Mouse (Mus musculus) spleen, adult 2 months (tissue): ENCODE data around the gene Arntl. TPM values are rescaled to one million over a fixed set of nuclear protein-coding genes. Genes with fewer than 3 reads are reported as not detected.

Experiments
- DNase-seq, 2 experiments: peaks; one replicate each; pipeline versions ENCODE4 v3.0.0 to v3.0.0-alpha.2; 2012 to 2021; ENCODE audit warnings: low spot score in 2 of 2, low read depth in 1 of 2
- H3K27ac ChIP-seq: fragments of 200-500 bp; 2 replicates; pipeline ENCODE4 v1.5.1; 2012; ENCODE audit warnings: low read length, inconsistent platforms; ENCODE audit not compliant: insufficient read depth
- H3K27me3 ChIP-seq: fragments of 200-500 bp; 2 replicates; pipeline ENCODE4 v1.6.1; 2012; ENCODE audit warnings: mild to moderate bottlenecking, moderate library complexity, low read length, inconsistent platforms; ENCODE audit not compliant: control insufficient read depth, insufficient read depth
- H3K36me3 ChIP-seq: fragments of 200-500 bp; 2 replicates; pipeline ENCODE4 v1.6.1; 2012; ENCODE audit warnings: mild to moderate bottlenecking, low read length, inconsistent platforms; ENCODE audit not compliant: control insufficient read depth, insufficient read depth
- H3K4me1 ChIP-seq: fragments of 200-500 bp; 2 replicates; pipeline ENCODE4 v1.6.1; 2011; ENCODE audit warnings: inconsistent platforms; ENCODE audit not compliant: control insufficient read depth, insufficient read depth, insufficient read length
- H3K4me3 ChIP-seq: fragments of 200-500 bp; 2 replicates; pipeline ENCODE4 v1.5.1; 2011; ENCODE audit warnings: mild to moderate bottlenecking, inconsistent platforms; ENCODE audit not compliant: insufficient read depth, insufficient read length; ENCODE audit errors: extremely low read depth
- CTCF ChIP-seq: fragments of 200-500 bp; IDR thresholded peaks from 2 replicates; pipeline ENCODE4 v1.5.1; 2011; ENCODE audit warnings: mild to moderate bottlenecking, inconsistent platforms; ENCODE audit not compliant: insufficient read depth, insufficient read length, insufficient replicate concordance; ENCODE audit errors: extremely low read depth
- POLR2A ChIP-seq: fragments of 200-500 bp; IDR thresholded peaks from 2 replicates; pipeline ENCODE4 v1.6.1; 2011; ENCODE audit warnings: low read depth, low read length, inconsistent platforms
- WGBS: fragments of 180-500 bp; shearing (Covaris S2); methylation state at CpG from one replicate; pipeline ENCODE4 v1.1.7; 2018; 5-methylcytosine and 5-hydroxymethylcytosine counted together
- polyA plus RNA-seq: library from polyadenylated mRNA; depleted of rRNA; stranded (reverse); fragments of >200 nt; gene quantifications from 2 replicates; pipeline ENCODE4 v1.2.3, GENCODE M21; 2012

The Arntl gene
- polyA plus RNA-seq, 1 experiment = 6.3 TPM

DNA sequence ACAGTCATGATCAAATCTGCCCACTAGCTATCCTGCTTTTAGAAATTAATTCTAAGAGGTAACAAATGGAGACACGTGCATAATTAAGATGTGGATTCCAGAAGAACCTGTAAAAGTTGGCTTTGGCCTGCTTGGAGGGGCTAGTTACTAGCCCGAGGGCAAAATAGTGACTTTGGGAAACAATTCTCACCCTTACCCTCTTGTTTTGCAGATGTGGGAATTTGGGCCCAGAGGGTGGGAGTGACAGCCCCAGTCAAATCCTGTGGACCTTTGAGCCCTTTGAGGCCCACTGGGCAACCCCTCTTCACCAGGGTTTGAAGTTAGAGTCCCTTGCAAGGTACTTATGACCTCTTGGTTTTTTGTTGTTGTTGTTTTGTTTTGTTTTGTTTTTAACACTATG, 72.0 kb downstream of the Arntl start:
- 88% methylated on average over 2 of the region's 2 CpGs for WGBS
- no peaks in the 10 kb centered on the region for H3K27me3 ChIP-seq
- H3K4me3 ChIP-seq = no peak overlapping the region
- TF ChIP-seq POLR2A (no peak), CTCF (no peak)
- H3K36me3 ChIP-seq = peaks cover 11% of the 10 kb centered on the region
- H3K27ac ChIP-seq = no peak overlapping the region
- H3K4me1 ChIP-seq = no peaks in the 10 kb centered on the region
- no peak for DNase-seq

DNA sequence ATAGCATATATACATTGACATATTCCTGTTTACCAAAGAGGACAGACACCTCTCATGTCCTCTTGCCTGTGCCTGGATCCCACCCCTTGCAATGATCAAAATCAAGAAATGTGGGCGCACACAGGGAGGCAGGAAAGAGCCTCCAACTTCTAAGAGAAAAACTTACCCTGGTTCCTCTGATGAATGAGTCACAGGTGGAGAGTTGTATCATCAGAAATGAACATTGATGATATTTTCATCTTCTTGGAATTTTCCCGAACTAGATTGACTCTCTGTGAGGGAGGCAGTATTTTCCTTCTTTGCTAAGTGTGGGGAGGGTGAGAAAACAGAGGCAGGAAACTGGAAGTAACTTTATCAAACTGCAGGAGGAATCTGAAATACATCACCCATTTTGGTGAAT, 78.1 kb downstream of the Arntl start:
- Histone ChIP-seq H3K27ac (no peak overlapping the region), H3K36me3 (peaks cover 38% of the 10 kb centered on the region), H3K27me3 (no peaks in the 10 kb centered on the region), H3K4me3 (no peak overlapping the region), H3K4me1 (no peaks in the 10 kb centered on the region)
- TF ChIP-seq POLR2A (no peak), CTCF (no peak)
- 86% methylated on average over 2 of the region's 2 CpGs for WGBS
- no peak for DNase-seq

DNA sequence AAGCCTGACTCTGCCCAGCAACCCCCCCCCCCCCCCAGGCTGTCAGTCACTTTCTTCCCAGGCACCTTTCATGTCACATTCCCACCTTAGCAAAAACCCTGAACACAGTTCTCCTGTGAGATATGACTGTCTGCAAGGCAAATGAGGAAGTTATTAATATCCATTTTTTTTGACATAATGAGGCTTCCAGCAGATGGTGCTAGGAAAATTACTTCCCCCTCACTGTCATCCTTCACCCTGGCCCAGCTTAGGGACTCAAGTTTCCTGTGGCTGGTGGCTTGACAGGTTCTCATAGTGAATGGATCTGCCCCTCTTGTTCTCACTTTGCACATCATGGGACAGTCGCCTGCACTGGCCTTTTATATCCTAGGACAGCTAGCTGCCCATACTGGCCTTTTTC, 81.9 kb downstream of the Arntl start:
- Histone ChIP-seq H3K4me3 (no peak overlapping the region), H3K27ac (no peak overlapping the region), H3K4me1 (no peaks in the 10 kb centered on the region; the same call in 1 of the 2 replicates), H3K36me3 (peaks cover 31% of the 10 kb centered on the region), H3K27me3 (no peaks in the 10 kb centered on the region)
- 83% methylated on average over 1 of the region's 1 CpGs for WGBS
- DNase-seq = no peak
- TF ChIP-seq CTCF (no peak), POLR2A (no peak)

DNA sequence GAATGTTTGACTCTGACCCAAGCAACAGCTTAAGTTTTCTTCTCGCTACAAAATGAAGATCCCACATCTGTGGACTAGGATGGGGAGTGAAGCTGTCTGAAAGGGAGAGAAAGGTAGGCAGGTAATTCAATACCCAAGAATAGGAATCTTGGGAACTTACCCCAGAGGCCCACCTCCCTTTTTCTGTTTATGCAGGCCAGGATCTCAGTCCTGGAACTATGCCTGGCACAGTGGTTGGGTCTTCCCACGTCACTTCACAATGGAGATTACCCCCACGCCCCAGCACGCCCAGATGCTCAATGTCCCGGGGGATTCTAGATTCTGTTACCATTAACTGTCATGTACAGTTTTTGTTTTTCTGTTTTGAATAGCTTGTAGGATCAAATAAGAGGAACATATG, 84.5 kb downstream of the Arntl start:
- Histone ChIP-seq H3K36me3 (peaks cover 18% of the 10 kb centered on the region), H3K27ac (no peak overlapping the region), H3K4me1 (peaks cover 4% of the 10 kb centered on the region; the same call in 1 of the 2 replicates), H3K27me3 (no peaks in the 10 kb centered on the region), H3K4me3 (no peak overlapping the region)
- WGBS = 55% methylated on average over 5 of the region's 5 CpGs
- TF ChIP-seq CTCF (no peak), POLR2A (no peak)
- no peak for DNase-seq

DNA sequence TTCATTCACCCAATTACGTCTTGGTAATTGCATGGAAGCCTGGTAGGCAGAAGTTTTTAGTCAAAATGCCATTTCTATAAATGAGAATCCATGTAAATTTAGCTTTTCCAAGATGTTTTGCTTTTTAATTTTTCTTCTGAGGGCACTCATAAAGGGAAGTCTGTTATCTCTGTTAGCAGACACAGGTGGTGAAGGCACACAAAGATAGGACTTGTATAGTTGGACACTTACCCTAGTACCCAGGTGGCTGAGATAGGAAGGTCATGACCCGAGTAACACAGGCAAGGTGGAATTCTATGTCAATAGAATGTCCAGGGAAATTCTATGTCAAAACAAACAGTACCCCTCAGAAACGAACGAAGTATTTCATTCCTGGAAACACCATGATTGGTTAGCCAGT, 84.9 kb downstream of the Arntl start:
- no peak for DNase-seq
- peaks cover 15% of the 10 kb centered on the region for H3K36me3 ChIP-seq
- no peaks in the 10 kb centered on the region for H3K27me3 ChIP-seq
- WGBS = 65% methylated on average over 4 of the region's 4 CpGs
- H3K4me1 ChIP-seq = peaks cover 4% of the 10 kb centered on the region; the same call in 1 of the 2 replicates
- TF ChIP-seq POLR2A (no peak), CTCF (no peak)
- no peak overlapping the region for H3K4me3 ChIP-seq
- no peak overlapping the region for H3K27ac ChIP-seq

DNA sequence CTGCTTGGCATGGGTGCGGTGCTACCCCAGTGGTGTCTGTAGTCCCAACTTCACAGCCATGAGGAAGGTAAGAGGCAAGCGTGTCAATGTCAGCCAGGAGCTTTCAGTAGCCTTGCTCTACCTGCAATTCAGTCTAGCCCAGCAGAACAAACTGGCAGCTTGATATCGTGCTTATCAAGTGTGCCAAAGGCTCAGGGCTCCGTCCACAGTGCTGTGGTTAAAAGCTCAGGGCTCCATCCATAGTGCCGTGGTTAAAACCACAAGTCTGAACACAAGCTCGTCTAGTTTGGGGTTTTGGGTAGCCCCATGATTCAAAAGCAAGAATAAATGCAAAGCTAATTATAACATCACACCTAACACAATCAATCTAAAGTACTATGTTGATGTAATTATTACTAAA, 87.3 kb downstream of the Arntl start:
- peaks cover 4% of the 10 kb centered on the region; the same call in 1 of the 2 replicates for H3K4me1 ChIP-seq
- H3K36me3 ChIP-seq = peaks cover 9% of the 10 kb centered on the region
- DNase-seq = no peak
- 25% methylated on average over 6 of the region's 6 CpGs for WGBS
- no peaks in the 10 kb centered on the region for H3K27me3 ChIP-seq
- H3K27ac ChIP-seq = no peak overlapping the region
- no peak for TF ChIP-seq CTCF
- TF ChIP-seq POLR2A = no peak
- no peak overlapping the region for H3K4me3 ChIP-seq

DNA sequence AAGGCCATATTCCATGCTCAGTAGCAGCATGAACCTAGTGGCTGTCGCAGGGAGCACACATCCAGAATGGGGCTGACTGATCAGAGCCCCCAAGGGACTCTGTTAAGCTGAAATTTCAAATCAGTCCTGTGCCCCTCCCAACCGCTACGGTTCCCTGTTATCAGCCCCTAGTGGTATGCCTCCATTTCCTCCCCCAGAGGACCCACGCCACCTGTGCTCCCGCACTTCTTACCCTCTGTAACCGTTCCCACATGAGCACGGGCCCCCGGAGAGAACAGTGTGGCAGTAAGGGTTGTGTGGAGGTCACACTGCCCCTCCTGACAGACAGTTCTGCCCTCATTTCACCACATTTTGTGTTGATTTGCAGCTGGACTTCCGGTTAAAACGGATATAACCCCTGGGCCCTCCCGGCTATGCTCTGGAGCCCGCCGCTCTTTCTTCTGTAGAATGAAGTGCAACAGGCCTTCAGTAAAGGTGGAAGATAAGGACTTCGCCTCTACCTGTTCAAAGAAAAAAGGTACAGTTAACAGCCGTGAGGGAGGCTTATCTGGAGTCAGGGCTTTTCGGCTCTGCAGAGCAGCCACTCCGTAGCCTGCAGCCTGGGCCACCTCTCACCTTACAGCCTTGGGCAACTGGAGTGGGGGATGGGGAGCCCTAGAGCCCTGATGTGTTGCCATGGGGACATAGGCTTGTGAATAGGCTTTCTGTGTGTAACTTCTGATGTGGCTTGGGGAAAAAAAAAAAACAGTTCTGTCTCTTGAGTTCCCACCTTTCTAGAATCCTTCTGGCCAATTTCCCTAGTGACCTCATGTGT, 88.0 kb downstream of the Arntl start:
- DNase-seq = peak in 1 of 2 experiments; percentile 21
- peaks cover 11% of the 10 kb centered on the region for H3K36me3 ChIP-seq
- 7% methylated on average over 17 of the region's 17 CpGs for WGBS
- H3K27me3 ChIP-seq = no peaks in the 10 kb centered on the region
- peak overlapping the region; percentile 21 for H3K27ac ChIP-seq
- peaks cover 4% of the 10 kb centered on the region; the same call in 1 of the 2 replicates for H3K4me1 ChIP-seq
- TF ChIP-seq POLR2A (no peak), CTCF (no peak)
- peak overlapping the region; percentile 20 for H3K4me3 ChIP-seq
